Mouse (Mus musculus) cerebellum, adult 2 months (tissue): ENCODE data around the gene S1pr5. TPM values are rescaled to one million over a fixed set of nuclear protein-coding genes. Genes with fewer than 3 reads are reported as not detected.
"Not testable (repeated sequence)": the region's sequence is repeated elsewhere in the genome, so short reads cannot be mapped to it uniquely, and the experiment has no call there.

Experiments used
- DNase-seq, 2 experiments: peaks; one replicate each; pipeline ENCODE4 v3.0.0; 2021
- H3K27ac ChIP-seq: fragments of 200-500 bp; 2 replicates; pipeline ENCODE4 v1.5.1; 2012; ENCODE audit warnings: low read length, control low read depth, inconsistent platforms; ENCODE audit not compliant: insufficient read depth
- H3K27me3 ChIP-seq: fragments of 200-500 bp; 2 replicates; pipeline ENCODE4 v1.6.1; 2012; ENCODE audit warnings: inconsistent platforms, mild to moderate bottlenecking, low read length, moderate library complexity; ENCODE audit not compliant: control insufficient read depth, insufficient read depth
- H3K4me1 ChIP-seq: fragments of 200-500 bp; 2 replicates; pipeline ENCODE4 v1.6.1; 2011; ENCODE audit warnings: low read length; ENCODE audit not compliant: control insufficient read depth, insufficient read depth
- H3K4me3 ChIP-seq: fragments of 200-500 bp; replicated peaks from 2 replicates; pipeline ENCODE3; 2011; ENCODE audit warnings: mild to moderate bottlenecking, low read depth, low read length, control low read depth; ENCODE audit not compliant: insufficient read depth
- CTCF ChIP-seq: fragments of 200-500 bp; IDR thresholded peaks from 2 replicates; pipeline ENCODE4 v1.5.1; 2011; ENCODE audit warnings: low read depth, mild to moderate bottlenecking, control low read depth, low read length, moderate library complexity, borderline replicate concordance; ENCODE audit not compliant: insufficient read depth
- POLR2A ChIP-seq: fragments of 200-500 bp; IDR thresholded peaks from 2 replicates; pipeline ENCODE4 v1.6.1; 2011; ENCODE audit warnings: low read length, control low read depth, borderline replicate concordance; ENCODE audit not compliant: insufficient read depth
- WGBS: fragments of 180-500 bp; shearing (Covaris S2); methylation state at CpG from one replicate; pipeline ENCODE4 v1.1.7; 2018; 5-methylcytosine and 5-hydroxymethylcytosine counted together
- polyA plus RNA-seq: library from polyadenylated mRNA; depleted of rRNA; stranded (reverse); fragments of >200 nt; gene quantifications from 2 replicates; pipeline ENCODE4 v1.2.3, GENCODE M21; 2012

Gene S1pr5
- polyA plus RNA-seq, 1 experiment: 44.6 TPM

DNA sequence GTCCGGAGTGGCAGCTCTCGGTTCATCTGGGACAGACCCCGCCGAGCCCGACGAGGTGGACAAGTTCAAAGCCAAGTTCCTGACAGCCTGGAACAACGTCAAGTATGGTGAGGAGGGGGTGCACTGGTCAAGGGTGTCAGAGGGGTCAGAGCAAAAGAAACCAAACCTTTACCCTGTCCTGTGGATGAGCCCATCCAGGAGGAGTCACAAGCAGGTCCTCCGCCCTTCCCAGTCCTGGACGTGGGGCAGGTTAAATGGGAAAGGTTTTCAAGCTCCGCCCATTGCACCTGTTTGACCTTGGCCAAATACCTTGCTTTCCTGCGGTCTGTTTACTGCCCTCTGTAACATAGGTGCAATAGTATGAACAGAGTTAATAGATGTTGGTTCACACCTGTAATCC is 17.4 kb upstream of the S1pr5 start:
- no peaks in the 10 kb centered on the region for H3K27me3 ChIP-seq
- H3K4me3 ChIP-seq: peak overlapping the region; percentile 97
- 4% methylated on average over 11 of the region's 11 CpGs for WGBS
- no peak for DNase-seq
- TF ChIP-seq CTCF: no peak
- TF ChIP-seq POLR2A: no peak
- peak overlapping the region; percentile 57 for H3K27ac ChIP-seq
- H3K4me1 ChIP-seq: peaks cover 8% of the 10 kb centered on the region

DNA sequence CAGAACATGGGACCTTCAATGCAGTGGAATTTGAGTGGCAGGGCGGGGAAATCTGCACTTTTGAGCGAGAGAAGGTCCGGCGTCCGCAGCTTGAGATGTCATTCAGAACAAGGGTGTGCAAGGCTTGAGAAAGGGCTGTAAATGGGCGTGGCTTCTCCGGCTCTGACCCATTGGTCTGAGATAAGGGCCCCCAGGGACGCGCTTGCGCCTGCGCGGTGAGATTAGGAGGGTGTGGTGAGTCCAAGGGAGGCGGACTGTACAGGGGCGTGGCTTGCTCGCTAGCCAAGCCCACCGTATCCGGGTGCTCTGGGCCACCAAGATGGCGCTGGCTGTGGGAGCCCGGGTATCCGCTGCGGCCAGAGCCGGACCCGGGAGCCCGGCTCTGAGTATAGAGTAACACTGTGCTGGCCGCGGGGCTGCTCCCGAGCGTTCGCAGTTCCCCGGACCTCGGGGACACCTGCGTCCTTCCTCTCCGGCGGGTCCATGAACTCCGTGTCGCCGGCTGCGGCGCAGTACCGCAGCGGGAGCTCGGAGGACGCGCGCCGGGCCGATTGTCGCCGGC is 16.8 kb upstream of the S1pr5 start, which contains the start of gene Atg4d:
Atg4d (plus strand) TSS at position 294 of the 562 bp plus-strand sequence.
- TF ChIP-seq POLR2A (peak; percentile 90), CTCF (no peak)
- Histone ChIP-seq H3K27ac (peak within 1 kb of the TSS; percentile 73), H3K4me3 (peak within 1 kb of the TSS; percentile 97), H3K27me3 (no peaks in the 10 kb centered on the region), H3K4me1 (peaks cover 8% of the 10 kb centered on the region)
- DNase-seq: peak; percentile 99 to 100
- under 1% methylated on average over 49 of the region's 49 CpGs for WGBS

DNA sequence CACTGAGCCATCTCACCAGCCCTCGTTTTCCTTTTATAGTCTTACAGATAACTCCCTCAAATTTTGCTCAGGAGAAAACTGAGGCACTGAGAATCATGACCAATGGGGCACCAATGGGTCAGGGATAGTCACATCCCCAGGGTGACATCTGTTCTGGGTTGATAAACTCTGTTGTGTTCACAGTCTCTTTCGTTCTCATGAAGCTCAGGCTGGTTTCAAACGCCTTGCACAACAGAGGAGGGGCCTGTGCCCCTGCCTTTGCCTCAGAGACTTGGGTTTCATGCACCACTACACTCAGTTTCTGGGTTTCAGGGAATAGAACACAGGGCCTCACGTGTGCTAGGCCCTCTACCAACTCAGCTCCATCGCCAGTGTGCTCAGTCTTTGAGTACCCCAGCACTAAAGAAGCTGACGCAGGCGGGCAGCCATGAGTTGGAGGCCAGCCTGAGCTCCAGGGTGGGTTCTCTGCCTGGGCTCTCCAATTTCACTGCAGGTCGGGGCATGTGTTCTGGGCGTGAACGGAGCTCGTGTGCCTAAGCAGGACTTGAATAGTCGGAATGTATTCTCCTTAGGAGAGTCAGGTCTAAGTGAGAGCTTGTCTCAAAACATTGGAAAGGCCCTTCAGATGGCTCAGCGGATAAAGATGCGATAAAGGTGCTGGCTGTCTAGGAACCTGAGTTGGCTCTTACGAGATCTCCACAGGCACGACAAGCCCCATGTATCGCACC is 16.2 kb upstream of the S1pr5 start:
- peaks cover 8% of the 10 kb centered on the region for H3K4me1 ChIP-seq
- 19% methylated on average over 17 of the region's 17 CpGs for WGBS
- H3K27me3 ChIP-seq: no peaks in the 10 kb centered on the region
- H3K27ac ChIP-seq: peak overlapping the region; percentile 73
- DNase-seq: no peak
- TF ChIP-seq POLR2A (no peak), CTCF (no peak)
- H3K4me3 ChIP-seq: peak overlapping the region; percentile 89

DNA sequence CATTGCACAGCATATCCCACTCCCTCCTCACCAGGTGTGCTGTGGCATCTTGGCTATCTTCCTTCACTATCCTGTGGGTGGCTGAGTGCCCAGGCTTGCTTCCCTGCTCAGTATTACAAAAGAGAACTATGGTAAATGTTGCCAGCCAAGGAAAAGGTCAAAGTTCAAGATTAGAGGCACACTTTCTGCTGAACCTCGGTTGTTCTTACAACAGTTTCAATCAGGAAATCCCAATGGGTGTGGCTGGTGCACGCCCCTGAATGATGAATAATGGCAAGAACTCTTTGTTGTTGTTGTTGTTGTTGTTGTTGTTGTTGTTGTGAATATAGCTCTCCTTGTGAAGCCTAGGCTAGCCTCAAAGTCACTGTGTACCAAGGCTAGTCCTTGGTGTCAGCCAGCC is 13.6 kb upstream of the S1pr5 start:
- Histone ChIP-seq H3K27ac (no peak overlapping the region), H3K4me1 (peaks cover 7% of the 10 kb centered on the region), H3K4me3 (no peak overlapping the region), H3K27me3 (no peaks in the 10 kb centered on the region)
- WGBS: 67% methylated on average over 2 of the region's 2 CpGs
- DNase-seq: no peak
- no peak for TF ChIP-seq POLR2A
- no peak for TF ChIP-seq CTCF

DNA sequence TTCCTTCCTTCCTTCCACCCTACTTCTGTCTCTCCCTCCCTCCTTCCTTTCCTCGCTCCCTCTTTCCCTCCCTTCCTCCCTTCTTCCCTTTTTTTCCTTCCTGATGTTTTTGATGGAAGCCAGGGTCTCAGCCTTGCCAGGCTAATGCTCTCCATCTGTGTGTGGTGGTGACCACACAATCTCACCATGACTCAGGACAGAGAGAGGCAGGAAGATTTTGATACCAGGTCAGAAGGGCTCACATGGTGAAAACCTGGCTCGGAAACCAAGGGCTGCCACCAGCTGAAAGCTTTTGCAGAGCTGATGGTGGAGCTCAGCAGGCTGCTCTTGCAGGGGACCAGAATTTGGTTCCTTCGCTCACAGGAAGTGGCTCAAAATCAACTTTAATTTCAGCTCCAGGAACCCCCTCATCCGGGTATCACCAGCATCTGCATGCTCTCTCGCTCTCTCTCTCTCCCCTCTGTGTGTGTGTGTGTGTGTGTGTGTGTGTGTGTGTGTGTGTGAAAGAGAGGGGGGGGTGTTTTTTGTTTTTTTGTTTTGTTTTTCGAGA is 12.3 kb upstream of the S1pr5 start:
- Histone ChIP-seq H3K27ac (no peak overlapping the region), H3K27me3 (no peaks in the 10 kb centered on the region), H3K4me3 (no peak overlapping the region), H3K4me1 (no peaks in the 10 kb centered on the region)
- WGBS: 79% methylated on average over 6 of the region's 6 CpGs
- no peak for DNase-seq
- no peak for TF ChIP-seq CTCF
- no peak for TF ChIP-seq POLR2A

DNA sequence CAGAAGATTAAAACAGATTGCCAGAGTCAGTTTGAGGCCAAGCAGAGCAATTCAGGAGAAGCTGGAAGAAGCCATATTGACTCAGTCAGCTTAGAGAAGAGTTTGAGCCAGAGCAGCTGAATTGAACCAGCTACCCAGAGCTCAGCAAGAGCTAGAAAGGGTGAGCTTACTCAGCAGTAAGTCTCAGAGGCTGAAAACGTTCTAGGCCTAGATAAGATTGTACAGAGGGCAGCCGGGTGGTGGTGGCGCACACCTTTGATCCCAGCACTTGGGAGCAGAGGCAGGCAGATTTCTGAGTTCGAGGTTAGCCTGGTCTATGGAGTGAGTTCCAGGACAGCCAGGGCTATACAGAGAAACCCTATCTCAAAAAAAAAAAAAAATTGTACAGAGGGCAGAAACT is 8.1 kb upstream of the S1pr5 start:
- H3K27me3 ChIP-seq, H3K27ac ChIP-seq, DNase-seq, H3K4me1 ChIP-seq, H3K4me3 ChIP-seq: not testable (repeated sequence)
- WGBS: 84% methylated on average over 4 of the region's 4 CpGs

DNA sequence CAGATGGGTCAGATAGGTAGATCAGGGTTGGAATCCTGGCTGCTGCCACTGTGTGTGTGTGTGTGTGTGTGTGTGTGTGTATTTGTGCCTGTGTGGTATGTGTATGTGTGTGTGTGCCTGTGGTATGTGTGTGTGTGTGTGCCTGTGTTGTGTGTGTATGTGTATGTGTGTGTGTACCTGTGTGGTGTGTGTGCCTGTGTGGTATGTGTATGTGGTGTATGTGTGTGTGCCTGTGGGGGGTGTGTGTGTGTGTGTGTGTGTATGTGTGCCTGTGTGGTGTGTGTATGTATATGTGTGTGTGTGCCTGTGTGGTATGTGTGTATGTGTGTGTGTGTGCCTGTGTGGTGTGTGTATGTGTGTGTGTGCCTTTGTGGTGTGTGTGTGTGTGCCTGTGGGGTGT is 6.4 kb upstream of the S1pr5 start:
- no peak overlapping the region for H3K27ac ChIP-seq
- TF ChIP-seq POLR2A: no peak
- DNase-seq: no peak
- H3K27me3 ChIP-seq: no peaks in the 10 kb centered on the region; the same call in 1 of the 2 replicates
- no peaks in the 10 kb centered on the region for H3K4me1 ChIP-seq
- no peak overlapping the region for H3K4me3 ChIP-seq

DNA sequence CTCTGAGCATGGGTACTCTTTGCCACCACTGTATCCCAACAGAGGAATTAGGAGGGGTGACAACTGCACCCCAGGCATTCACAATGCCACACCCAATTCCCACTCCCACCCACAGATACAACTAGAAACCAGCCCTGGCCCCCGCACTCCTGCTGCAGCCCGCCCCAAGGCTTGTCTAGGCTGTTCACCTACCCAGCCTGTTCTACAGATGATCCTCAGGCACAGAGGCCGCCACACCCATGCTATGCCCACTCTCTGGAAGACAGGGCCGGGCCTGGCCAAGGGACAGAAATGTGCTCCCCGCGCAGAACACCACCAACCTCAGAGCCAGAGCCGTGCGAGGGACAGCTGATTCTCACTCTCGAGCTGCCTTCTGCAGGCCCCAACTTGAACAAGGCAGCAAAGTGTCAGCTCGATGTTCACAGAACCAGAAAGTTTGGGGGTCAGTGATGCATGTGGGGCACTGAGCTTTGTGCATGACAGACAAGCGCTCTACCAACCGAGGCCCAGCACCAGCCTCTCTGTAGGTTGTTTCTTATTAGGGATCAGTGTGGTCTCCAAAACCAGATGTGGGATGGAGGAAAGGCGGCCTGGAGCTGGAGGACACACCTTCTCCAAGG is 3.0 kb upstream of the S1pr5 start:
- no peaks in the 10 kb centered on the region; the same call in 1 of the 2 replicates for H3K27me3 ChIP-seq
- no peak for DNase-seq
- no peak for TF ChIP-seq CTCF
- WGBS: 67% methylated on average over 13 of the region's 13 CpGs
- no peak overlapping the region for H3K4me3 ChIP-seq
- no peaks in the 10 kb centered on the region for H3K4me1 ChIP-seq
- no peak overlapping the region for H3K27ac ChIP-seq
